Mouse (Mus musculus) stomach, embryonic 14.5 days (tissue): Measurements from ENCODE around the gene Hlcs. TPM values are rescaled to one million over a fixed set of nuclear protein-coding genes. Genes with fewer than 3 reads are reported as not detected.

Source experiments
- ATAC-seq: fragments of 200-750 bp; cut with Nextera tagmentation; 2 replicates; pipeline ENCODE4 v1.8.0; 2017; ENCODE audit warnings: low read depth, moderate TSS enrichment; ENCODE audit not compliant: insufficient number of reproducible peaks, insufficient read depth, low FRiP score
- H3K27ac ChIP-seq: fragments of 300-500 bp; sonication (generic); 2 replicates; pipeline ENCODE4 v1.5.1; 2014; ENCODE audit warnings: mild to moderate bottlenecking, low read length, moderate library complexity, mixed read lengths
- H3K27me3 ChIP-seq: fragments of 300-500 bp; sonication (generic); 2 replicates; pipeline ENCODE4 v1.6.1; 2014; ENCODE audit warnings: low read length, control low read depth, mixed read lengths; ENCODE audit not compliant: control insufficient read depth, insufficient read depth
- H3K36me3 ChIP-seq: fragments of 300-500 bp; sonication (generic); 2 replicates; pipeline ENCODE4 v1.6.1; 2014; ENCODE audit warnings: mild to moderate bottlenecking, control low read depth, low read length, moderate library complexity, mixed read lengths; ENCODE audit not compliant: control insufficient read depth, insufficient read depth
- H3K4me1 ChIP-seq: fragments of 300-500 bp; sonication (generic); 2 replicates; pipeline ENCODE4 v1.6.1; 2014; ENCODE audit warnings: low read length, control low read depth, mixed read lengths; ENCODE audit not compliant: control insufficient read depth, insufficient read depth
- H3K4me2 ChIP-seq: fragments of 300-500 bp; sonication (generic); replicated peaks from 2 replicates; pipeline ENCODE4 v1.6.1; 2014; ENCODE audit warnings: low read depth, low read length, control low read depth
- H3K4me3 ChIP-seq: fragments of 300-500 bp; sonication (generic); 2 replicates; pipeline ENCODE4 v1.5.1; 2014; ENCODE audit warnings: low read depth, low read length, control low read depth
- H3K9ac ChIP-seq: fragments of 300-500 bp; sonication (generic); replicated peaks from 2 replicates; pipeline ENCODE4 v1.6.1; 2014; ENCODE audit warnings: low read depth, mild to moderate bottlenecking, control low read depth, low read length, moderate library complexity, mixed read lengths
- H3K9me3 ChIP-seq: fragments of 300-500 bp; sonication (generic); 2 replicates; pipeline ENCODE4 v1.6.1; 2016; ENCODE audit warnings: low read depth, low read length, control low read depth; ENCODE audit not compliant: control insufficient read depth
- WGBS: fragments of 180-500 bp; shearing (Covaris S2); extraction: QIAGEN DNeasy Blood & Tissue Kit; methylation state at CpG from one replicate; pipeline ENCODE4 v1.1.7; 2014; 5-methylcytosine and 5-hydroxymethylcytosine counted together
- polyA plus RNA-seq: library from polyadenylated mRNA; unstranded; fragments of >200 nt; fragmentation: Nextera tagmentation; extraction: Ambion mirVana; gene quantifications from 2 replicates; pipeline ENCODE4 v1.2.1, GENCODE M21; 2014

Gene Hlcs
- polyA plus RNA-seq, 1 experiment from 2014 or later = 10.8 TPM

- Histone ChIP-seq H3K4me1 (no peaks in the 10 kb centered on the region), H3K27ac (no peak overlapping the region), H3K4me3 (no peak overlapping the region), H3K4me2 (no peak overlapping the region), H3K27me3 (no peaks in the 10 kb centered on the region), H3K9me3 (no peaks in the 10 kb centered on the region), H3K36me3 (no peaks in the 10 kb centered on the region), H3K9ac (no peak overlapping the region)
- no peak for ATAC-seq
- 86% methylated on average over 6 of the region's 6 CpGs for WGBS
Measured at GRCm38 (mm10) chr16:94208152-94208551, 105.2 kb downstream of the Hlcs start.

- ATAC-seq = no peak
- Histone ChIP-seq H3K9ac (no peak overlapping the region), H3K4me2 (no peak overlapping the region), H3K4me3 (no peak overlapping the region), H3K27me3 (no peaks in the 10 kb centered on the region), H3K4me1 (no peaks in the 10 kb centered on the region), H3K36me3 (no peaks in the 10 kb centered on the region), H3K27ac (no peak overlapping the region), H3K9me3 (no peaks in the 10 kb centered on the region)
- WGBS = 68% methylated on average over 26 of the region's 26 CpGs
Measured at GRCm38 (mm10) chr16:94205528-94206484, 107.6 kb downstream of the Hlcs start.

GRCm38 (mm10) chr16:94201387-94201786 is 112.0 kb downstream of the Hlcs start:
- H3K9me3 ChIP-seq = no peaks in the 10 kb centered on the region
- H3K9ac ChIP-seq = no peak overlapping the region
- no peak overlapping the region for H3K4me2 ChIP-seq
- no peak overlapping the region for H3K27ac ChIP-seq
- H3K36me3 ChIP-seq = no peaks in the 10 kb centered on the region
- H3K4me3 ChIP-seq = no peak overlapping the region
- 68% methylated on average over 5 of the region's 5 CpGs for WGBS
- ATAC-seq = no peak
- no peaks in the 10 kb centered on the region for H3K27me3 ChIP-seq
- no peaks in the 10 kb centered on the region for H3K4me1 ChIP-seq

- ATAC-seq = no peak
- H3K27ac ChIP-seq = no peak overlapping the region
- no peak overlapping the region for H3K4me3 ChIP-seq
- H3K4me1 ChIP-seq = no peaks in the 10 kb centered on the region
- H3K36me3 ChIP-seq = no peaks in the 10 kb centered on the region
- no peaks in the 10 kb centered on the region for H3K9me3 ChIP-seq
- H3K4me2 ChIP-seq = no peak overlapping the region
- 40% methylated on average over 5 of the region's 5 CpGs for WGBS
- no peak overlapping the region for H3K9ac ChIP-seq
- no peaks in the 10 kb centered on the region for H3K27me3 ChIP-seq
Measured at GRCm38 (mm10) chr16:94195913-94196312, 117.5 kb downstream of the Hlcs start.

- Histone ChIP-seq H3K9ac (no peak overlapping the region), H3K9me3 (no peaks in the 10 kb centered on the region), H3K4me1 (no peaks in the 10 kb centered on the region), H3K4me3 (no peak overlapping the region), H3K36me3 (no peaks in the 10 kb centered on the region), H3K4me2 (no peak overlapping the region), H3K27me3 (no peaks in the 10 kb centered on the region), H3K27ac (no peak overlapping the region)
- ATAC-seq = no peak
- 76% methylated on average over 25 of the region's 25 CpGs for WGBS
Measured at GRCm38 (mm10) chr16:94191379-94192315, 121.7 kb downstream of the Hlcs start.

GRCm38 (mm10) chr16:94190256-94190655 is 123.1 kb downstream of the Hlcs start:
- WGBS = 87% methylated on average over 5 of the region's 5 CpGs
- H3K9ac ChIP-seq = no peak overlapping the region
- no peak for ATAC-seq
- no peak overlapping the region for H3K27ac ChIP-seq
- H3K4me2 ChIP-seq = no peak overlapping the region
- no peaks in the 10 kb centered on the region for H3K27me3 ChIP-seq
- H3K4me1 ChIP-seq = no peaks in the 10 kb centered on the region
- H3K36me3 ChIP-seq = no peaks in the 10 kb centered on the region
- no peak overlapping the region for H3K4me3 ChIP-seq
- H3K9me3 ChIP-seq = no peaks in the 10 kb centered on the region

- Histone ChIP-seq H3K9ac (no peak overlapping the region), H3K27ac (no peak overlapping the region), H3K4me3 (no peak overlapping the region), H3K4me2 (no peak overlapping the region), H3K27me3 (no peaks in the 10 kb centered on the region), H3K9me3 (no peaks in the 10 kb centered on the region), H3K4me1 (no peaks in the 10 kb centered on the region), H3K36me3 (no peaks in the 10 kb centered on the region)
- ATAC-seq = no peak
- WGBS = 80% methylated on average over 12 of the region's 12 CpGs
Measured at GRCm38 (mm10) chr16:94186526-94186925, 126.8 kb downstream of the Hlcs start.

GRCm38 (mm10) chr16:94185430-94185829 is 127.9 kb downstream of the Hlcs start:
- H3K4me1 ChIP-seq = no peaks in the 10 kb centered on the region
- H3K9me3 ChIP-seq = no peaks in the 10 kb centered on the region
- H3K36me3 ChIP-seq = no peaks in the 10 kb centered on the region
- H3K27ac ChIP-seq = no peak overlapping the region
- no peak overlapping the region for H3K4me2 ChIP-seq
- H3K27me3 ChIP-seq = no peaks in the 10 kb centered on the region
- no peak overlapping the region for H3K9ac ChIP-seq
- H3K4me3 ChIP-seq = no peak overlapping the region
- 44% methylated on average over 16 of the region's 16 CpGs for WGBS
- no peak; the same call in 1 of the 2 replicates for ATAC-seq
